Mouse (Mus musculus): Measurements from ENCODE around the gene Dpf3.
A peak's percentile ranks its signal among the peaks of the same experiment; 100 is the strongest.

Dpf3 gene

GRCm38 (mm10) chr12:83342035-83342874 lies 145.3 kb downstream of the Dpf3 start:
- DNase-seq (ENCODE audit: extremely low spot score, low spot score), result no peak

- DNase-seq (ENCODE audit: extremely low spot score, low spot score), result no peak
Observed at GRCm38 (mm10) chr12:83340960-83341359, 146.6 kb downstream of the Dpf3 start.

GRCm38 (mm10) chr12:83338345-83338744 lies 149.2 kb downstream of the Dpf3 start:
- no peak for DNase-seq (ENCODE audit: extremely low spot score, low spot score)

- no peak for DNase-seq (ENCODE audit: extremely low spot score, low spot score)
Observed at GRCm38 (mm10) chr12:83337776-83338149, 149.8 kb downstream of the Dpf3 start.

GRCm38 (mm10) chr12:83337077-83337775 lies 150.3 kb downstream of the Dpf3 start:
- DNase-seq (ENCODE audit: extremely low spot score, low spot score), result no peak

GRCm38 (mm10) chr12:83330056-83330455 lies 157.5 kb downstream of the Dpf3 start:
- DNase-seq (ENCODE audit: extremely low spot score, low spot score), result no peak

- no peak for DNase-seq (ENCODE audit: extremely low spot score, low spot score)
Observed at GRCm38 (mm10) chr12:83328899-83329298, 158.6 kb downstream of the Dpf3 start.

GRCm38 (mm10) chr12:83328491-83328890 lies 159.0 kb downstream of the Dpf3 start:
- no peak for DNase-seq (ENCODE audit: extremely low spot score, low spot score)

GRCm38 (mm10) chr12:83327451-83327850 lies 160.1 kb downstream of the Dpf3 start:
- no peak for DNase-seq (ENCODE audit: extremely low spot score, low spot score)

GRCm38 (mm10) chr12:83320725-83321124 lies 166.8 kb downstream of the Dpf3 start:
- DNase-seq (ENCODE audit: extremely low spot score, low spot score), result no peak

- no peak for DNase-seq (ENCODE audit: extremely low spot score, low spot score)
Observed at GRCm38 (mm10) chr12:83317646-83318443, 169.7 kb downstream of the Dpf3 start.

- DNase-seq (ENCODE audit: extremely low spot score, low spot score), result no peak
Observed at GRCm38 (mm10) chr12:83314666-83315065, 172.8 kb downstream of the Dpf3 start.

- no peak for DNase-seq (ENCODE audit: extremely low spot score, low spot score)
Observed at GRCm38 (mm10) chr12:83312818-83313217, 174.7 kb downstream of the Dpf3 start.

- no peak for DNase-seq (ENCODE audit: extremely low spot score, low spot score)
Observed at GRCm38 (mm10) chr12:83310567-83310966, 176.9 kb downstream of the Dpf3 start.

- DNase-seq (ENCODE audit: extremely low spot score, low spot score), result no peak
Observed at GRCm38 (mm10) chr12:83309031-83309804, 178.3 kb downstream of the Dpf3 start.

GRCm38 (mm10) chr12:83308627-83309026 lies 178.9 kb downstream of the Dpf3 start:
- DNase-seq (ENCODE audit: extremely low spot score, low spot score), result no peak

- no peak for DNase-seq (ENCODE audit: extremely low spot score, low spot score)
Observed at GRCm38 (mm10) chr12:83303221-83303620, 184.3 kb downstream of the Dpf3 start.

- DNase-seq (ENCODE audit: extremely low spot score, low spot score), result peak; percentile 45
Observed at GRCm38 (mm10) chr12:83302320-83303153, 185.0 kb downstream of the Dpf3 start.

- no peak for DNase-seq (ENCODE audit: extremely low spot score, low spot score)
Observed at GRCm38 (mm10) chr12:83301616-83302319, 185.7 kb downstream of the Dpf3 start.

- no peak for DNase-seq (ENCODE audit: extremely low spot score, low spot score)
Observed at GRCm38 (mm10) chr12:83298358-83298757, 189.2 kb downstream of the Dpf3 start.

All from neural tube, embryonic 10.5 days (tissue).